Mouse (Mus musculus) cortical plate, adult 2 months (tissue): ENCODE data around the gene Sgcg.

Experiments used
- CTCF ChIP-seq: fragments of 200-500 bp; IDR thresholded peaks from 2 replicates; pipeline ENCODE4 v1.5.1; 2011; ENCODE audit warnings: mild to moderate bottlenecking, control low read depth, low read length; ENCODE audit not compliant: insufficient read depth; ENCODE audit errors: extremely low read depth
- POLR2A ChIP-seq: fragments of 200-500 bp; IDR thresholded peaks from 2 replicates; pipeline ENCODE4 v1.6.1; 2011; ENCODE audit warnings: mild to moderate bottlenecking, low read length, control low read depth; ENCODE audit not compliant: insufficient read depth; ENCODE audit errors: extremely low read depth

DNA sequence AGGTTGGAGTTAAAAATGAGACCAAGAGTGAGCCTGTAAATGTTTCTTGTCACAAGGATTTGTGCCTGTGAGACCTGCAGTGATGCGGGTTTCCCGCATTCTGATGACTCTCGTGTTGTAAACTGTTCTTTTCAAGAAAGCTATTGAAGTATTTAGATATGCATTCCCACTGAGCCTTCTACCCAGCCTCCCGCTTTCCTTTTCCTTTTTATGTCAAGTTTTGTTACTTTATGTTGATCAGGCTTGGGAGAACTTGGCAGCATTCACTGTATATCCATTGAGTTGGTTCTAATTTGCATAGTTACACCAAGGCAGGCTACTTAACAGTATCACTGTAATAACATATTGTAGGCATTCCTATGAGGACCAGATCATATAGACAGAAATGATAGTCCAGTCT lies 63.9 kb downstream of the Sgcg start:
- TF ChIP-seq CTCF: no peak
- TF ChIP-seq POLR2A: no peak
